16 mouse cellular contexts compared by ENCODE assay signal in genomic region chr12:75424359-75424758, GRCm38 (mm10). TPM values are rescaled to one million over a fixed set of nuclear protein-coding genes. Genes with fewer than 3 reads are reported as not detected.
DNase-seq lines count a peak whose midpoint lies in the region; TF ChIP-seq lines count a peak whose summit lies in the region.
"Had no signal": no experiment of that assay in that cellular context is flagged by ENCODE, and none has a peak within 500 bp of the region (broad histone marks: within the 10 kb centered on the region; RNA-seq: fewer than 3 reads in every experiment).

No protein-coding gene starts in this region.

- DNase-seq in embryo, embryonic 10.5 days (ENCODE audit: low spot score) = peak; percentile 5
- no peak for DNase-seq in embryo, embryonic 10 days (ENCODE audit: low spot score)
- DNase-seq in layer of hippocampus, adult 2 months (ENCODE audit: low spot score in 2 of 2) = peak in 1 of 2 experiments; percentile 34
- no peak for DNase-seq in layer of hippocampus, postnatal 25 days (ENCODE audit: extremely low spot score in 1 of 2, low spot score in 1 of 2)
- DNase-seq in 3T3-L1 (ENCODE audit: low read depth, low spot score) = peak; percentile 65
- DNase-seq in layer of hippocampus, adult 9-11 months = peak; percentile 52
- no peak for DNase-seq in cerebellum, adult 2 months
- no peak for DNase-seq in ovary, postnatal 14 days (ENCODE audit: low spot score)
- DNase-seq: cerebellum, postnatal 14 days; gastrocnemius, postnatal 36 days; kidney, postnatal 14 days; liver, postnatal 0 days had no signal

- H3K27me3 ChIP-seq in cerebellum, adult 2 months (ENCODE audit: control insufficient read depth, insufficient read depth, low read length) = no peaks in the 10 kb centered on the region
- H3K27me3 ChIP-seq: forebrain, embryonic 15.5 days; limb, embryonic 12.5 days had no signal

- H3K27ac ChIP-seq in layer of hippocampus, adult 2 months = peak overlapping the region; percentile 74
- no peak overlapping the region for H3K27ac ChIP-seq in cerebellum, adult 2 months (ENCODE audit: insufficient read depth, low read length)
- H3K27ac ChIP-seq: forebrain, embryonic 15.5 days; limb, embryonic 12.5 days had no signal

- TF ChIP-seq POLR2A in cerebellum, adult 2 months (IDR thresholded peaks at IDR 0.05; ENCODE audit: borderline replicate concordance, insufficient read depth, low read length) = no peak

- 49% methylated on average over 7 of the region's 7 CpGs for WGBS in cerebellum, adult 2 months

- no peaks in the 10 kb centered on the region for H3K4me1 ChIP-seq in cerebellum, adult 2 months (ENCODE audit: control insufficient read depth, insufficient read depth, low read length)
- H3K4me1 ChIP-seq: forebrain, embryonic 15.5 days; limb, embryonic 12.5 days had no signal

- H3K4me3 ChIP-seq in layer of hippocampus, adult 2 months = peak overlapping the region; percentile 10; the same call in 1 of the 2 replicates
- H3K4me3 ChIP-seq in cerebellum, adult 2 months (replicated peaks; ENCODE audit: insufficient read depth, low read depth, low read length) = no peak overlapping the region
- H3K4me3 ChIP-seq: forebrain, embryonic 15.5 days; limb, embryonic 12.5 days had no signal

- TF ChIP-seq CTCF in layer of hippocampus, adult 2 months (conservative IDR thresholded peaks at IDR 0.05) = peak; percentile 46
- TF ChIP-seq CTCF in cerebellum, adult 2 months (IDR thresholded peaks at IDR 0.05; ENCODE audit: borderline replicate concordance, insufficient read depth, low read depth, low read length) = no peak

RNA-seq across cellular contexts. Expression of gene Gphb5, which starts 7.8 kb away (rescaled TPM):
- not detected for total RNA-seq in layer of hippocampus, adult 2 months (2021)
- total RNA-seq in layer of hippocampus, postnatal 25 days (2021) = not detected
- not detected in 2 replicates for polyA plus RNA-seq in cerebellum, adult 2 months (2012; rRNA removed)
- total RNA-seq: gastrocnemius, postnatal 36 days; megakaryocyte progenitor cell, adult 5-6 weeks had no signal
- polyA plus RNA-seq: forebrain, embryonic 15.5 days; intestine, embryonic 16.5 days; limb, embryonic 12.5 days; liver, postnatal 0 days had no signal

Comparison
In these comparisons a context has a peak if more than half of its experiments do, and no peak if none do; other contexts are left out.
1. DNase-seq: peak in embryo, embryonic 10.5 days (single experiment), 3T3-L1 (single experiment) and layer of hippocampus, adult 9-11 months (single experiment); none in embryo, embryonic 10 days (single experiment), layer of hippocampus, postnatal 25 days (0 of 2), cerebellum, adult 2 months (0 of 2) and ovary, postnatal 14 days (single experiment).